Mouse (Mus musculus): ENCODE measurements around the gene Cux1. TPM values are rescaled to one million over a fixed set of nuclear protein-coding genes. Genes with fewer than 3 reads are reported as not detected.
A peak's percentile ranks its signal among the peaks of the same experiment; 100 is the strongest.
"Not testable (repeated sequence)": the region's sequence is repeated elsewhere in the genome, so short reads cannot be mapped to it uniquely, and the experiment has no call there.

The Cux1 gene
- polyA plus RNA-seq, 1 experiment from 2014 or later, result 107 TPM

DNA sequence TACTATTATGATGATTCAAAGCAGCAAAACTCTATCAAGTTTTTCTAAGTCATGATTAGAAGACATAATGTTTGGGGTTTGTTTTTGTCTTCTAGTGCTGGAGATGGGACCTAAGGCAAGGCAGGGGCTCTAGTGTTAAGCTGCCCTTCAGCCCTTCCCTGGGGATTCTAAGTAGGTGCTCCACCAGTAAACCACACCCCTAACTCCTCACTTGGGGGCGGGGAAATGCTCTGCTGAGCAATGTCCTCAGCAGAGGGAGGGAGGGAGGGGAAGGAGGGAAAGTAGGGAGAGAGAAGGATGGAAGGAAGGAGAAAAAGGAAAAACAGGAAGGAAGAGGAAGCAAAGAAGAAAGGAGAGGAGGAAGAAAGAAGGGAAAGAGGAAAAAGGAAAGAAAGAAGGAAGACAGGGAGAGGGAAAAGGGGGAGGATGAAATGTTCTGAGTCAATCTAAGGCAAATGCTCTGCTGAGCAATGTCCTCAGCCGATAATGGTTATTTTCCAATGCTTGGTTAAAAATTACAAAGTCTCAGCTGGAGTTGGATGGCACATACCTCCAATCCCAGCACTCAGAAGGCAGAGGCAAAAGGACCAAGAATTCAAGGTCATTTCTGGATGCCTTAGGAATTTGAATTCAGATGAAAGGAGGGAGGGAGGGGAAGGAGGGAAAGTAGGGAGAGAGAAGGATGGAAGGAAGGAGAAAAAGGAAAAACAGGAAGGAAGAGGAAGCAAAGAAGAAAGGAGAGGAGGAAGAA is 96.1 kb downstream of the Cux1 start:
- WGBS, result 58% methylated on average over 2 of the region's 2 CpGs
- H3K27me3 ChIP-seq (ENCODE audit: poor library complexity, severe bottlenecking); H3K4me3 ChIP-seq; H3K27ac ChIP-seq; H3K9me3 ChIP-seq; DNase-seq (ENCODE audit: extremely low spot score, low spot score): not testable (repeated sequence)
- Histone ChIP-seq H3K36me3 (replicated peaks) (peaks cover 19% of the 10 kb centered on the region), H3K4me1 (peaks cover 76% of the 10 kb centered on the region)

- Histone ChIP-seq H3K27ac (no peak overlapping the region), H3K27me3 (ENCODE audit: poor library complexity, severe bottlenecking) (no peaks in the 10 kb centered on the region), H3K4me1 (peaks cover 83% of the 10 kb centered on the region), H3K9me3 (no peaks in the 10 kb centered on the region), H3K4me3 (no peak overlapping the region), H3K36me3 (replicated peaks) (peaks cover 15% of the 10 kb centered on the region)
- no peak for DNase-seq (ENCODE audit: extremely low spot score, low spot score)
- WGBS, result 73% methylated on average over 1 of the region's 1 CpGs
Measured at GRCm38 (mm10) chr5:136469301-136469700, 98.0 kb downstream of the Cux1 start.

- H3K27me3 ChIP-seq (ENCODE audit: poor library complexity, severe bottlenecking), result no peaks in the 10 kb centered on the region
- no peaks in the 10 kb centered on the region for H3K9me3 ChIP-seq
- peak overlapping the region; percentile 58 for H3K27ac ChIP-seq
- H3K36me3 ChIP-seq (replicated peaks), result peaks cover 24% of the 10 kb centered on the region
- peak overlapping the region; percentile 2; the same call in 1 of the 2 replicates for H3K4me3 ChIP-seq
- DNase-seq (ENCODE audit: extremely low spot score, low spot score), result peak; percentile 72
- peaks cover 72% of the 10 kb centered on the region for H3K4me1 ChIP-seq
- 25% methylated on average over 7 of the region's 8 CpGs for WGBS
Measured at GRCm38 (mm10) chr5:136467360-136467999, 99.8 kb downstream of the Cux1 start.

DNA sequence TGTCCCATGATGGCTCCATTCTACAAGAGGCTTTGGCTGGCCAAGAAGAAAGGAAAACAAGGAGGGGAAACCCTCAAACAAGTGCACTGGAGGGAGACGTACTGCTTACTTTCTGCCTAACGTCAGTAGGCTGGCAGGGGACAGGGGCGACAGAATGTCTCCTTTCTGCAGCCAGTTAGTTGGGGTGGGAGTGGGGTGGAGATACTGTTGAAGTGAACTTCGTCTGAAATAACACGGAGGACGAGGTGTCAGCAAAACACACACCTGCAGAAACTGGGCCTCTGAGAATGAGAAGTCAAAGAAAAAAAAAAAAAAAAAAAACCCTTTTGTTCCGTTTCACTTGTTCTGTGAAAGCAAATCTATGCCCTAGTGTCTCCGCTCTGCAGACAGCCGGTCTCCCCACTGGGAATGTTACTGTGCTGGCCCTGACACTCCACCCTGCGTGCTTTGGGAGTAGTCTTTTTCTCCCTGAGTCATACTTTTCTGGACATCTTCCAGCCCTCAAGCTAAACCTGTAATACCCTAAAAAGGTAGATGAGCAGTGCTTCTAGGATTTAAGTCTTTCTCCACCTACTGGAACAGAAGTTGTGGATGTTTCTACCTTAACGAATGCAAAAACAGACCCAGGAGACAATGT is 101.4 kb downstream of the Cux1 start:
- H3K36me3 ChIP-seq (replicated peaks), result peaks cover 24% of the 10 kb centered on the region
- H3K9me3 ChIP-seq, result no peaks in the 10 kb centered on the region
- no peaks in the 10 kb centered on the region for H3K27me3 ChIP-seq (ENCODE audit: poor library complexity, severe bottlenecking)
- DNase-seq (ENCODE audit: extremely low spot score, low spot score), result no peak
- H3K27ac ChIP-seq, result peak overlapping the region; percentile 63
- H3K4me1 ChIP-seq, result peaks cover 60% of the 10 kb centered on the region
- WGBS, result 71% methylated on average over 11 of the region's 11 CpGs
- H3K4me3 ChIP-seq, result no peak overlapping the region

DNA sequence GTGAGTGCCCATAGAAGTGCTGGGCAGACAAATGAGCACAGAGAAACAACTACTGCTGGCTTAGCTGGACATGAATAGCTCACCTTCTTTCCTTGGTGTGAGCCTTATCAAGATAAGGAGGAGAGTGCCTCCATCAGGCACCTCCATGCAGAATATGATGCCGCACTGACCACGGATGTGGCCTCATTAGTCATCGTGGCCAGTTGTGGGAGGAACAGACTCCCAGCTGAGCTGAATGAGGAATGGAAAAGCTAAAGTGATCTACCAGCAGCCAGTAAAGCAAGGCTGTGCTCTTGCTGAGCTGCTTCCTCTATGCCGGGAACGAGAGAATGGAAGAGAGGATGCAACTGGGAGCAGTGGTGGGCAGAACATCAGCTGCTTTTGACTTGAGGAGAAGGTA is 101.9 kb downstream of the Cux1 start:
- peaks cover 60% of the 10 kb centered on the region for H3K4me1 ChIP-seq
- peak overlapping the region; percentile 63 for H3K27ac ChIP-seq
- H3K36me3 ChIP-seq (replicated peaks), result peaks cover 25% of the 10 kb centered on the region
- 79% methylated on average over 5 of the region's 5 CpGs for WGBS
- H3K27me3 ChIP-seq (ENCODE audit: poor library complexity, severe bottlenecking), result no peaks in the 10 kb centered on the region
- no peaks in the 10 kb centered on the region for H3K9me3 ChIP-seq
- no peak for DNase-seq (ENCODE audit: extremely low spot score, low spot score)
- H3K4me3 ChIP-seq, result no peak overlapping the region

DNA sequence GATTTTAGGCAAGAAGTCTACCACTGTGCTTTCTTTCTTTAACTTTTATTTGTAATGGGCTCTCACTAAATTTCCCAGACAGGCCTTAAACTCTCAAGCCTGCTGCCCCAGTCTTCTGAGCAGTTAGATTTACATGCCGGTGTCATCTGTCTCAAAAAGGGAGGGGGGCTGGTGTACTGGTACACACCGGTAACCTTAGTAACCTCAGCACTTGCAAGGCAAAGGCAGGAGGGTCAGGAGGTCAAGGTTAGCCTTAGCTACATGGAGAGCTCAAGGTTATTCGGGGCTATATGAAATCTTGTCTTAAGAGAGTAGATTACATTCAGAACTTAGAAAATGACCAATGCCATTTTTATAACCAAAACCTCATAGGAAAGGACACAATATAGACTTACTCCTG is 102.4 kb downstream of the Cux1 start:
- WGBS, result 82% methylated on average over 3 of the region's 3 CpGs
- DNase-seq (ENCODE audit: extremely low spot score, low spot score), result no peak
- no peaks in the 10 kb centered on the region for H3K9me3 ChIP-seq
- no peaks in the 10 kb centered on the region for H3K27me3 ChIP-seq (ENCODE audit: poor library complexity, severe bottlenecking)
- H3K4me3 ChIP-seq, result no peak overlapping the region
- peak overlapping the region; percentile 63; the same call in 1 of the 2 replicates for H3K27ac ChIP-seq
- peaks cover 29% of the 10 kb centered on the region for H3K36me3 ChIP-seq (replicated peaks)
- peaks cover 59% of the 10 kb centered on the region for H3K4me1 ChIP-seq

DNA sequence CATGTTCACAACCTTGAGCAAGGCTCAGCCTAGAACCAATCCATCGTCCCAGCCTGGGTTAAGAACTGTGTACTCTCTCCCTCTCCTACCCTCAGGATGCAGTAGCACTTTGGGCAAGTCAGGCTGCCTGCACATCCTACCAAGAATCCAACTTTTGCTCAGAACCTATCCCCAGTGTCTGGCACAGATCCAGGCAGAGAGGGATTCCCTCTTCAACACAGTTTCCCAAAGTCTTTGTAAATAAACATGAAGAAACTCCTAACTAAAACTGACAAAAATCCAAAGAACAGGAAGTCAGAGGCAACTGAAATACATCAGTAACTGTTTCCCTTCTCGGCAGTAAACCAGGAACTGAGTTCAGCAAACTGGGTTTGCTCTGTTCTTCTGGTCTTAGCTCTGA is 103.2 kb downstream of the Cux1 start:
- H3K9me3 ChIP-seq, result no peaks in the 10 kb centered on the region
- no peaks in the 10 kb centered on the region for H3K27me3 ChIP-seq (ENCODE audit: poor library complexity, severe bottlenecking)
- WGBS, result 87% methylated on average over 2 of the region's 2 CpGs
- DNase-seq (ENCODE audit: extremely low spot score, low spot score), result no peak
- H3K4me1 ChIP-seq, result peaks cover 54% of the 10 kb centered on the region
- H3K36me3 ChIP-seq (replicated peaks), result peaks cover 30% of the 10 kb centered on the region
- no peak overlapping the region for H3K4me3 ChIP-seq
- no peak overlapping the region for H3K27ac ChIP-seq

DNA sequence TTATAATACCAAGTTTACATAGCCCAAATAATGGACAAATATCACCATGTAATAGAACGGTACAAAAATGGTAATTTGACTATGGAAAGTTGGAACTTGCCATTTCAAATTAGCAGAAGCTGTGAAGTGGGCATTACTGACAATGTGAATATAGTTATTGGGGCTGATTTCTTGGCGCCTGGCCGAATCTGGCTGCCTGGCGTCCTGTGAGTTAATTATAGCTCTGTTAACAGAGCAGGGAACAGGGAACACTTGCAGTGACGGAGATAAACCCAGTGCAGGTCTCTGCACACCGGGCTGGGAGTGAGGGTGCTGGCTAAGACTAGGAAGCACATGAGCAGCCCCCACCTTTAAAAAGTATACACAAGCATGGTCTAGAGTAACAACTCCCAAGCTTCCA is 104.7 kb downstream of the Cux1 start:
- Histone ChIP-seq H3K4me1 (peaks cover 45% of the 10 kb centered on the region), H3K36me3 (replicated peaks) (peaks cover 32% of the 10 kb centered on the region), H3K9me3 (no peaks in the 10 kb centered on the region), H3K4me3 (no peak overlapping the region), H3K27me3 (ENCODE audit: poor library complexity, severe bottlenecking) (no peaks in the 10 kb centered on the region), H3K27ac (no peak overlapping the region)
- WGBS, result 86% methylated on average over 6 of the region's 6 CpGs
- no peak for DNase-seq (ENCODE audit: extremely low spot score, low spot score)

- Histone ChIP-seq H3K36me3 (replicated peaks) (peaks cover 25% of the 10 kb centered on the region), H3K4me1 (peaks cover 26% of the 10 kb centered on the region), H3K9me3 (no peaks in the 10 kb centered on the region), H3K27ac (no peak overlapping the region), H3K4me3 (no peak overlapping the region), H3K27me3 (ENCODE audit: poor library complexity, severe bottlenecking) (no peaks in the 10 kb centered on the region)
- WGBS, result 92% methylated on average over 6 of the region's 6 CpGs
- DNase-seq (ENCODE audit: extremely low spot score, low spot score), result no peak
Measured at GRCm38 (mm10) chr5:136459901-136460300, 107.4 kb downstream of the Cux1 start.

DNA sequence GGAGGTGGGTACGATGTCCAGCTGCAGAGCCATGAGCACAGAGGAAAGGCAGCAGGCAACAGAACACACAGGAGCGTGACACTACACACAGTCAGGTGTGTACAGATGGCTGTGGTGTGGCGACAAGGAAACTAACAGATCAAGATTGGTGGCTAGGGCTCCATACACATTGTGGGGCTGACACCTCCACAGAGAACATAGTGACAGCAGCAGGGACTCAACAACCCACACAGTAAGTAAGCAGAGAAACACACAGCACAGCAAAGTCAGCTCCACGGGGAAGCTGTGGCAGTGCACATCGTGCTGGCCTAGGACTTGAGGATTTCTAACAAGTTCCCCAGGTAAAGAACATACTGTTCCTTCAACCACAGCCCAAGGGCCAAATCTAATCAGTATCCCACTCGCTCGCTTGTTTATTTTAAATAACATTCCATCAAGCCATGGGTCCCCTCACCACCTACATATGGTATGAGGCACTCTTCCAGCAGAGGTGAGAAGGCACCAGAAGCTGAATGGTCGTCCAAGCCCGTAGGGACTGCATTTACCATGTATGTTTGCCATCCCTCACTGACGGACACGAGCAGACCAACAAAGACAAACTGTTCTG is 108.3 kb downstream of the Cux1 start:
- 91% methylated on average over 11 of the region's 11 CpGs for WGBS
- H3K36me3 ChIP-seq (replicated peaks), result peaks cover 22% of the 10 kb centered on the region

DNA sequence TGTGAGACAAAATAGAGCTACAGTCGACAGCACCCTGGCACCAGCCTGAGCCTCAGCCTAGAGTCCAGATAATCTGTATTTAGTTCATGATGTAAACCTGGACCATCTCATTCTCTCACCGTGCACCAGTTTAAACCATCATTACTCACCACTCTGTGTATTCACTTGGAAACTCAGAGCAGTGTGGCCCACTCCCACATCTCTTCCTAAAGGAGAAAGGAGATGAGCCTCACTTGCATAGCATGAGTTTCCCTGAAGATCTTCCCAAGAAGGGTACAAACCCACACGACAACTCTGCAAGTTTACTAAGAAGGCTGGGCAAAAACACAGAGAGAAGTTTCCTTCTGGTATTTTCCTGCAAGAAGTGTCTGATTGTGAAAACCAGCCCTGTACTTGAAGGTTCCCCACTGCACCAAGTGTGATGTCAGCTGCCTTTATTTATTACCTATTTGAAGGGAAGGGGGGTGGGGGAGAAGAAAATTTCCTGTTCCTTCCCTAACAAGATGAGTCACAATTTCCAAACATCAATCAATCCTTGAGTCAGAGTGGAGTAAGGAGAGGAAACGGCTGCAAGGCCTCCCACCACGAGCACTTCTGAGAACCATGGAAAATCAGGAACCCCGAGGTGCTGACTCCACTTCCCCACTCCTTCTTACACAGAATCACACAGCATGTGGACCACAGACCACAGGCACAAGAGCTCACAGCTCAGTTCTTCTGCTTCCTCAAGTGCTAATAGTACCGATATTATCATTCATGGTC is 109.0 kb downstream of the Cux1 start:
- WGBS, result 86% methylated on average over 7 of the region's 7 CpGs
- Histone ChIP-seq H3K27ac (no peak overlapping the region), H3K4me3 (no peak overlapping the region), H3K27me3 (ENCODE audit: poor library complexity, severe bottlenecking) (no peaks in the 10 kb centered on the region), H3K36me3 (replicated peaks) (peaks cover 14% of the 10 kb centered on the region), H3K9me3 (no peaks in the 10 kb centered on the region), H3K4me1 (peaks cover 16% of the 10 kb centered on the region)
- DNase-seq (ENCODE audit: extremely low spot score, low spot score), result no peak

More for the DNA sequence above, 108.3 kb downstream of the Cux1 start:
- no peak for DNase-seq (ENCODE audit: extremely low spot score, low spot score)
- no peaks in the 10 kb centered on the region for H3K9me3 ChIP-seq
- no peak overlapping the region for H3K27ac ChIP-seq
- H3K4me3 ChIP-seq, result no peak overlapping the region
- H3K4me1 ChIP-seq, result peaks cover 19% of the 10 kb centered on the region
- H3K27me3 ChIP-seq (ENCODE audit: poor library complexity, severe bottlenecking), result no peaks in the 10 kb centered on the region

DNA sequence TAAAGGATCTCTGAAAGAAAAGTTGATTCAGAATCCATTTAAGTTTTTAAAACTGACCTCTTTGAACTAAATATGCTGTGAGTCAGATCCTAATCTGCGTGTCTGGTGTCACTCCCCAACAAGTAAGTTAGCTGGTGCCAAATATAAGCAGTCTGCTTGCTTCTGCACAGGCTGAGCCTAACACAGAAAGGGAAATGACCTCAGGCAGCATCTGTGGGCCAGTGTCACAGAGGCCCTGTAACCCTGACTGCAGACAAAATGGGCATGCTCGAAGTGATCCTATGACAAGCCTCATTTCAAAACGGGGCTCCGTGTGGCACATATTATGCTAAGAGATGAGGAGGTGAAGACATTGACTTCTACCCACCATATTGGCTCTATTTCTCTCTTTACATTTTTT is 110.9 kb downstream of the Cux1 start:
- H3K27me3 ChIP-seq (ENCODE audit: poor library complexity, severe bottlenecking), result no peaks in the 10 kb centered on the region
- peaks cover 16% of the 10 kb centered on the region for H3K4me1 ChIP-seq
- no peak overlapping the region for H3K27ac ChIP-seq
- 85% methylated on average over 4 of the region's 4 CpGs for WGBS
- no peak overlapping the region for H3K4me3 ChIP-seq
- peaks cover 12% of the 10 kb centered on the region for H3K36me3 ChIP-seq (replicated peaks)
- no peaks in the 10 kb centered on the region for H3K9me3 ChIP-seq
- DNase-seq (ENCODE audit: extremely low spot score, low spot score), result no peak

All from forebrain, embryonic 10.5 days (tissue).